Mouse (Mus musculus) frontal cortex, adult (tissue): ENCODE data around the gene Atf7.

Experiments used
- ATAC-seq: cut with Nextera tagmentation; 2 replicates; pipeline ENCODE4 v1.9.2; 2017; ENCODE audit warnings: mild to moderate bottlenecking, moderate library complexity, mixed read lengths; ENCODE audit not compliant: low TSS enrichment

Gene Atf7

GRCm38 (mm10) chr15:102546677-102547427 lies 78.4 kb downstream of the Atf7 start:
- peak; percentile 91 for ATAC-seq

DNA sequence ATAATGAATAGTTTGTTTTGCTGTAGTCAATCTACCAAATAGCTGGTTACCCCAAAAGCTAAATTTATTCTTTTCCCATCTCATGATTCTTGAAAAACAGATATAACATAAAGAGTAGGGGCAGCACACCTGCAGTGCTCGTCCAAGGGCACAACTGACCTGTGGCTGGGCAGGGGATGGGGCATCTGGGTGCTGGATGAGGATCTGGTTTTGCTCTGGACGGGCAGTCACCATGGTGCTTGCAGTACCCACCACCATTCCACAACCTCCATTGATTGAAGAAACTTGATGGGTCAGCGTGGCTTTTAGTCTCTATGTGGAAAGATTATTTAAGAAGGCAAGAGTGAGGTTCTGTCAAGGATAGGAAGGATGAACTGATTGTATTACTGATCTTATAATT lies 79.0 kb downstream of the Atf7 start:
- ATAC-seq = no peak

GRCm38 (mm10) chr15:102544801-102545200 lies 80.5 kb downstream of the Atf7 start:
- no peak for ATAC-seq

- no peak for ATAC-seq
Observed at GRCm38 (mm10) chr15:102533926-102534325, 91.3 kb downstream of the Atf7 start.

DNA sequence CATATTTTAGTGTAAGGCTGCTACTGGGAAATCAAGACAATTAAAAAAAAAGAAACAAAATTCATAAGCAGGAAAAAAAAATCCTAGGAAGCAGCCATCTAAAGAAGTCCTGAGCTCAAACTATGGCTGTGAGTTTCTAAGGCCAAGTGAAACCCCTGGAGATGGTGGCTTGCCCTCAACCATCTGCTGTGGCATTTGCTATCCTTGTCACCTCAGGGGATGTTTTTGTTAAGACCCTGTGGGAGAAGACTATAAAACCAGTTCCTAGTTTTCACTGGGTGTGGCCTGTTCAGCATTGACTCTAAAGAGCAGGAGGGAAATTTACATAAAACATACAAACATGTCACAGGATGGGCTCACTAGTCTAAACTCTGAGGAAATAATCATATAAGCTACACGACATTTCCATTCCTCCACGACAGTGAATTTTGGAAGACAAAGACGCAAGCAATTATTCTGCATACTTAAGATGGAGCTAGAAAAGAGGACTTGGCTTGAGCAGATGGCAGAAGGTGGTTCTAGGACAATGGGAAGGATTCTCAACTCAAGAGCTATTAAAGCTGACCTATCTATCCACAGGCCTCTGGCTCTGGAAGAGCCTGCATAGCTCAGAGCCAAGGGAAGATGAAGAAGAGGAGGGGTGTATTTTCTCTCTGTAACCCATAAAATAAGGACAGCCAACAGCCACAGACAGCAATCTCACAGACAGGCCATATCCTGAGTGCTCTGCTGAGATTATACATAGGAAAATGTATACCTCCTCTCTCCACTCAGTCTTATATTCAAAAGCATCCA lies 93.0 kb downstream of the Atf7 start:
- ATAC-seq = no peak

- ATAC-seq = no peak
Observed at GRCm38 (mm10) chr15:102531586-102531985, 93.7 kb downstream of the Atf7 start.

DNA sequence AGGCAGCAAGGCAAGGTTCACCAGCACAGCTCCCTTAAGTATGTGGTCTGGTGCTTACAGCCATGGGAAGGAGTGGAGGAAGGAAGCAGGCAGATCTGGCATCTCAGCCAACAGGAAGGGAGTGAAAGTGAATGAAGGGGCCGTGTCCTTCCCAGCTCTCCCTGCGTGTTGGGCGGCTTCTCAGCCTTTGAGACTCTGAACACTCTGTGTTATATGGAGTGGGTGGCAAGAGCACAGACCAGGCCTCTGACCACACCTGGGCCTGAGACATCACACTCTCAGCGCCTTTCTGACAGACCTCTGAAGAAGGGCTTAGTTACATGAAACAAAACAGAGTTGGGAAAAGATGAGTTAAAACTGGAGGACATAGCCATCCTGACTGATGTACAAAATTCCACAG lies 94.7 kb downstream of the Atf7 start:
- ATAC-seq = no peak

GRCm38 (mm10) chr15:102528396-102528795 lies 96.9 kb downstream of the Atf7 start:
- no peak for ATAC-seq

- ATAC-seq = no peak
Observed at GRCm38 (mm10) chr15:102527936-102528335, 97.3 kb downstream of the Atf7 start.

GRCm38 (mm10) chr15:102526111-102527002 lies 98.9 kb downstream of the Atf7 start:
- ATAC-seq = no peak

DNA sequence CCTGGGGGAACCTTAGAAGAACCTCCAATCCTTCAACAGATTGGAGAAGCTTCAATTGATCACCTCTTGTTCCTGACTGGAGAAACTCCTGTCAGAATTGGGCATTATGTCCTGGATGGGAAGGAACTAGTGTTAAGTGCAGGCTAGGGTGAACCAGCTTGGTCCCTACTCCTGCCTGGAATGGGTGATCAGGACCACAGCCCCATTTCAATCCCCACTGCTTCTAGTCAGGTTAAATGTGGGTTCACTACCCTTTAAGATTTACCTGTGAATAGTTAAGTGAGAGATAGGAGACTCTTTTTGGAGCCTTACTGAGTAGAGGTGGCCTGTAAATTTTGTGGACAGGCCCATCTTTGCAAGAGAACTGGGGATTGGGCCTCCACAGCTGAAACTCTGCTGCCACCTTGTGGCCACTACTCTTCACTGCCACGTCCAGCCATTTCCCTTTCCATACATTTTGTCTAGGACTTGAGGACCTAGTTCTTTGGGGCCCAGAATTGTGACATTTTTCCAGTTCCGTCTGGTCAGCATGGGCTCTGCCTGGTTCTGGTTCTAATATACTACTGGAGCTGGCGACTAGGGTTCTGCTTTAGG lies 100.3 kb downstream of the Atf7 start, which contains the start of gene Npff:
Npff (minus strand) TSS at position 51 of the 594 bp plus-strand sequence.
- peak; percentile 64; the same call in 1 of the 2 replicates for ATAC-seq

DNA sequence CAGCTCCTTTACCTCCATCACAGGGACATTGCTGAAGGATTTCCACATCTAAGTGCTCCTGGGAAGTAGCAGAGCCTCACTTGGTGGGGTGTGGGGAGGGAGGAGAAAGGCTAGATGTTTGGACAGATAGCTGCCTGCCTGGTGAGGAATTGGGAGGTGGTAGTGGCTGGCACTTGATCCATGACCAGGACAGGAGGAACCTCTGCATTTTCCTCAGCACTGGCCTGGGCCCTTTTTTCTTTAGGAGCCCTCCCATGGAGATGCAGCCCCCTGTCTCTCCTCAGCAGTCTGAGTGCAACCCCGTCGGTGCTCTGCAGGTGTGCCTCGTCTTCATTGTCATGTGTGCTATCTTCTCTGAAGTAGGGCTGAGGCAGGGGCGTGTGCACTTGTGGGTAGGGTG lies 103.8 kb downstream of the Atf7 start:
- ATAC-seq = no peak

GRCm38 (mm10) chr15:102520416-102520815 lies 104.8 kb downstream of the Atf7 start:
- no peak for ATAC-seq

- ATAC-seq = no peak
Observed at GRCm38 (mm10) chr15:102519211-102520141, 105.8 kb downstream of the Atf7 start.

- ATAC-seq = no peak; the same call in 1 of the 2 replicates
Observed at GRCm38 (mm10) chr15:102518859-102519201, 106.4 kb downstream of the Atf7 start.

DNA sequence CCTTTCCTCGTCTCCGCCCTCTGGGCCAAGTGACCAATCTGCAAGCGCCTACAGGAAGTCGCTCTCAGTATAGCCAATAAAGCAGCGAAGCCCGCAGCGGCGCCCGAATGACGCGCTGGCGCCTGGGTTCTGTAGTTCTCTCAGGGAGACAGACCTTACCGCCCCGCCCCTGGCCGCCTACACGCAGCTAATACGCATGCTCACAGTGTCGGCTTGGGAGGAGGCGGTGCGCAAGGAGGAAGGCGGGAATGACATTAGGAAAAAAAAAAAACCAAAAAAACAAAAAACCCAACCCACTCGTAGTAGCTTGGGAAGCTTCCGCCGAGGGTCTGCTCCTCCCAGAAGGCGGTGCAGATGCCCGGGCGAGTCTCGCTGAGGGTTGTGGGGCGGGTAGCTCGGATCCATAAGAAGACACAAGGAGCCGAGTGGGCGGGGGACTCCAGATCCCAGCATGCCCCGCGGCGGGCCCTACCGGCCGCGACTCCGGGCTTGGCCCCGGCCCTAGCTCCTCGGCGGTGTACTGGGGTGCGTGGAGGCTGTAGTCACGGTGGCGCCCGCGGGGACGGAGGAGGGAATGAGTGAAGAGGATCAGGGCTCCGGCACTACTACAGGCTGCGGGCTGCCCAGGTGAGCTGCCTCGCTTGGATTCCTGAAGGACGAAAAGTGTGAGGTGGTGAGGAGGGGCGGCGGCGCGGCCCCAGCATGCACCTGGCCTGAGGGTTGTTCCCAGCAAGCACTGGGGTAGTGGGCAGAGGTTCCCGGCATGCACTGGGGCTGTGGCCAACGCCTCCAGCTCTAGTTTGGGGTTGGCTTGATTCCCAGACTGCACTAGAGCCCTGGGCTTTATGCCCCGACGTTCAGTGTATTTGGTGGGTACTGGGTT lies 107.0 kb downstream of the Atf7 start, which contains the start of gene Tarbp2:
Tarbp2 (plus strand) TSS at position 217 of the 883 bp plus-strand sequence.
- peak; percentile 79 for ATAC-seq

DNA sequence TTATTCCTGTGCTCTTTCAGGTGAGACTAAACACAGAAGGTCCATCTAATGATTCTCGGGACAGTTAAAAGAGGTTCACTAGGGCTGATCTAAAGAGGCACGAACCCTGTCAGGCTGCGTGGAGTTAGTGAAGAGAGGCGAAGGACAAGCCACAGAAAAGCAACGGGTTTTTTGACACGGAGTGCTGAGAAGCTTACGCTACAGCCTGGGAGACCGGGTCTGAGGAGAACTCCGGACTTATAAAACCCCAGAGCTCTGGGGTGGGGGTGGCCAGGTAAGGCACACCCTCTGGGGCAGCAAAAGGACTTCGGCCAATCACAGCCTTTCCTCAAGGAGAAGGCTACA lies 107.7 kb downstream of the Atf7 start:
- ATAC-seq = no peak

DNA sequence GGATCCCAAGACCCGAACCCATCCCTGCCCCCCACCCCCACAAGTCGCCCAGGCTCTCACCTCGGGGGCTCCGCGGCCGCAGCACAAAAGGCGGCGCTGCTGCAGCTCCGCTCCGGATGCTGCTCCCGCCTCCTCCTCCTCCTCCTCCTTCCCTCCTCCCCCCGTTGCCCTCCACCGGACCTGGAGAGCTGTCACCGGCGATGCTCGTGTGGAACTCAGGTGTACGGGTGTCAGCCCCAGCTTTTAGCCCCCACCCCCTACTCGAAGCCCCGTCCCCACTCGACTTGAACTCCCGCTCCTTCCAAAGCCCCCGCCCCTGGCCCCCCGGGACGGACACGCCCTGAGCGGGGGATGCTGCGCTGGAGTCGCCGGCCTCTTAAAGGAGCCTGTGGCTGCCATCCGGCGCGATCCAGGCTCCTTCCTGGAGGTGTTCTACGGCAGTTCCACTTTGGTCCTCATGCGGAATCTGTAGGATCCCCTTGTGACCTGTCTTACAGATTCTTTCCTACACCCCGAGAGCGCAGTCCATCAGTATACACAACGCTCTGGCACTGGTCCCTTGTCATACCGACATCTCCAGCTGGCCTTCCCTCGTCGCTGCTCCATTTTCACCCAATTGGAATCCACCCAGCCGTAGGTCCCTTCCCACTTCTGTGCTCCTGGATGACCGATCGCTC lies 108.4 kb downstream of the Atf7 start, which contains the start of gene Map3k12:
Map3k12 (minus strand) TSS at position 337 of the 677 bp plus-strand sequence.
- ATAC-seq = peak; percentile 18; the same call in 1 of the 2 replicates

GRCm38 (mm10) chr15:102516293-102516692 lies 109.0 kb downstream of the Atf7 start:
- ATAC-seq = no peak
